Mouse (Mus musculus): ENCODE measurements around the gene Zfp560. TPM values are rescaled to one million over a fixed set of nuclear protein-coding genes. Genes with fewer than 3 reads are reported as not detected.

Gene Zfp560
- 7.0 to 9.7 TPM (median 8.4 TPM) in 4 replicates for total RNA-seq (2023)

DNA sequence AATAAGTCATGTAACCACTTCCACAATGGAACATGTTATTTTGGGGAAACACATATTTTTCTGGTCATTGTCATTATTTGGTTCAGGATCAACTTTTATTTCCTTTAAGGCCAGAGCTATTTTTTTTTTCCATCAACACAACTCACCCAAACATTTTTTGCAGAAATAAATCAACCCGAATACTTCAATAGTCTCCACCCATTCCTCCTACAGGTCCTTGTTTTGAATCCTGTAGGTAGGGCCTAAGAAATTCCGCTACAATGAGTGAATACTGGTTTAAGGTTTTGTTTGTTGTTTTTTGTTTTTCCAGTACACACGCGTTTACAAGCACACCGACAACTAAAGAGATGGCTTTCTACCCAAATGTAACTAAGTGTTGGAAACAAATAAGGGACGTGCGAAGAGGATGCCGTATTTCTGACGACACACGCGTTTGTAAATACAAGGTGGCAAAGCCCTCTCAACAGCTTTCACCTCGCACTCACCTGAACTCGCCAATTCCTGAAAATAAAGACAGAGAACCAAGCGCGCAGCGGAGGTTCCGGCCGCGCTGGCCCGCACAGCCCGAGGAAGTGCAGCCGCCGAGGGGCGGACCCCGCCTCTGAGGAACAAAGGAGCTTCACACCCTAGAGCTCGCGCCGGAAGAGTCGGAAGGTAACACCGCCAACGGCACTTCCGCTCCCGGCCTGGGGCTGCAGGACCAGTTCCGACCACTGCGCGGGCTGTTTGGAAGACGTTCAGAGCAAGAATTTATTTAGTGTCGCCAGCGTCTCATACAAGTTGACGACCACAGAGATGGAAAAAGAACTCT, at the start of gene Zfp560:
Zfp560 (minus strand) TSS at position 646 of the 811 bp plus-strand sequence.

DNA sequence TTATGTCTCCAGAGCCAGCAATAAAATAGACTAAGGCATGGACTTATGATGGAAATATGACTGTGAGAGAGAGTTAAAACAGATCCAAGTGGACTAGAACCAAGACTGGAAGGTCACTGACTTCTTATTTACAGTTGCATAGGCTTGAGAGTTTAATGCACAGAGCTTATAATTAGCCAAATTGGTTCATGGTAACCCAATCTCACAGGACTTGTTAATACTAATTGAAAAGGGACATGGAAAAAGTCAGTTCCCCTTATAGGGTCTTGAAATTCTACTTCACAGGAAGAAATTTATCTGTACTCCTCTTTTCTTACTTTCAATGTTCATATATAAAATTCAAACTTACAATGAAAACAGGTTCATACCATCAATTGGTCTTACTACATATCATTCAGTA, 49.0 kb downstream of the Zfp560 start, which contains the start of gene Olfr18:
Olfr18 (minus strand) TSS at position 101 of the 400 bp plus-strand sequence.

DNA sequence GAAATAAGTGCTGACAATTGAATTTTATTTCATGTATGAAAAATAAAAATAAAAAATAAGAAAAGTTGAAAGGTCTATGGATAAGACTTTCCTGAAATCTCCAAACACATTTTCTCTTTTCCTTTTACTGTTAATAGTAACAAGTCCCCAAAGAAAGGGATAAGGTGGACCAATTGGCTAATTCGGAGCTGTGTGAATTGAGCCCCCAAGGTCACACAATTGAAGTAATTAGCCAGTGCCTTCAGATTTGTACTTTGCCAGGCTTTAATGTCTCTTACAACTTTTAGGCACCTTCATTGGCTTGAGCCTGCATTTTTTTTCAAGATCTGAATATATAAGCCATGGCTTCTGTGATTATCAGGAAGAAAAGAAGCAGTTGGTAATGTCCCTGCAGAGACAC, 86.7 kb downstream of the Zfp560 start, which contains the start of gene Olfr873:
Olfr873 (plus strand) TSS at position 301 of the 400 bp plus-strand sequence.

Other genes starting within 250 kb of the Zfp560 start
- not detected in 4 replicates for gene Olfr870, start 211.1 kb downstream of the Zfp560 start, total RNA-seq (2023)
- not detected in 4 replicates for gene Olfr871, start 173.0 kb downstream of the Zfp560 start, total RNA-seq (2023)
- gene Olfr872, start 148.1 kb downstream of the Zfp560 start, total RNA-seq (2023): not detected in 4 replicates
- gene Olfr39, start 102.8 kb downstream of the Zfp560 start, total RNA-seq (2023): not detected in 4 replicates
- not detected in 4 replicates for gene Olfr873, start 86.6 kb downstream of the Zfp560 start, total RNA-seq (2023)
- not detected in 4 replicates for gene Olfr18, start 49.1 kb downstream of the Zfp560 start, total RNA-seq (2023)
- gene Zfp26, start 75.0 kb upstream of the Zfp560 start, total RNA-seq (2023): 38.5 to 46.5 TPM (median 44.3 TPM) in 4 replicates
- gene Zfp426, start 107.6 kb upstream of the Zfp560 start, total RNA-seq (2023): 16.1 to 20.3 TPM (median 17.9 TPM) in 4 replicates
- 29.1 to 32.0 TPM (median 30.4 TPM) in 4 replicates for gene Zfp266, start 136.2 kb upstream of the Zfp560 start, total RNA-seq (2023)
- gene Zfp846, start 196.1 kb upstream of the Zfp560 start, total RNA-seq (2023): 5.8 to 12.1 TPM (median 9.4 TPM) in 4 replicates